Mouse (Mus musculus) ES-E14 (cell line): ENCODE results near the gene Gpr146.

Experiments used
- CHD2 ChIP-seq: IDR thresholded peaks from 2 replicates; pipeline ENCODE4 v1.6.1; 2014; ENCODE audit warnings: mild to moderate bottlenecking, low read depth, low read length, inconsistent platforms
- ZC3H11A ChIP-seq: IDR thresholded peaks from 2 replicates; pipeline ENCODE4 v1.6.1; 2012; ENCODE audit warnings: low read depth, mild to moderate bottlenecking, inconsistent platforms, low read length, borderline replicate concordance

DNA sequence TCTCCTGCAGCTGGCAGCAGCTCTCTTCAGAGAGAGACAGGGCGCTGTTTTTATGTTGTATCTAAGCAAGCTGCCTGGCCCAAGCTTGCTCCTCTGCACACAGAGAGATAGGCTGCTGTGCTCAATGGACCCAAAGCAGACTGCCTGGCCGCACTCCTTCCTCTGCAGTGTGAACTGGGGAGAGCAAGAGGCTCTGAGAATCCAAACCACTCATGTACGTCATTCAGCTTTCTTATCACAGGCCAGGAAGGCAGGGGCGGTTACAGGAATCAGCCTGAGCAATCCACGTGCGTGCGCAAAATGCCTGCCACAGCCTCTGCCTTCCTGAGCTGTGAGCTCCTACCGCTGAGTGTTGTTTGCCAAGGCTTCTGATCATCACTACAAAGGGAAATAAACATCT, 5.3 kb downstream of the Gpr146 start:
- TF ChIP-seq CHD2 (no peak), ZC3H11A (no peak)
